Mouse (Mus musculus): ENCODE results near the gene Lrrc8e.
"Not testable (repeated sequence)": the region's sequence is repeated elsewhere in the genome, so short reads cannot be mapped to it uniquely, and the experiment has no call there.

Lrrc8e gene

GRCm38 (mm10) chr8:4222059-4222458 lies 4.6 kb upstream of the Lrrc8e start:
- DNase-seq, result no peak

GRCm38 (mm10) chr8:4226323-4226722 lies 304 bp upstream of the Lrrc8e start:
- DNase-seq, result no peak

- no peak for DNase-seq
Measured at GRCm38 (mm10) chr8:4227919-4228318, 1.3 kb downstream of the Lrrc8e start.

DNA sequence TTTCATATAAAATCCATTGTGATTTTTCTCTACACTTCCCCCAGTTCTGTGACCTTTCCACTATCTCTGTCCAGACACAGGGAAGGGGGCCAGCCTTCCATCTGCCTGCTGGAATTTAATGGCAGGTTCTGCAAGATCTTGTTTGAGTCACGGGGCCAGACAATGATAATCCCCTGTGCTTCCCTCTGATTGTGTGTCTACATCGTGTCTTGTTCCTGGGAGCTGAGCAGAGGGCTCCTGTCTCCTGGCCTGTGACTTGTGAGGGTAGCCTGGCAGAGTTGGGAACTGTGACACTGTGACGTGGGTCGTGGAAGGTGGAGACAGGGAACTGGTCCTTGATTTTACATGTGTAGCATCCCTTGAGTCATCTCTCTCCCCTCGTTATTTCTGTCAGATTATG lies 3.2 kb downstream of the Lrrc8e start:
- DNase-seq, result no peak

DNA sequence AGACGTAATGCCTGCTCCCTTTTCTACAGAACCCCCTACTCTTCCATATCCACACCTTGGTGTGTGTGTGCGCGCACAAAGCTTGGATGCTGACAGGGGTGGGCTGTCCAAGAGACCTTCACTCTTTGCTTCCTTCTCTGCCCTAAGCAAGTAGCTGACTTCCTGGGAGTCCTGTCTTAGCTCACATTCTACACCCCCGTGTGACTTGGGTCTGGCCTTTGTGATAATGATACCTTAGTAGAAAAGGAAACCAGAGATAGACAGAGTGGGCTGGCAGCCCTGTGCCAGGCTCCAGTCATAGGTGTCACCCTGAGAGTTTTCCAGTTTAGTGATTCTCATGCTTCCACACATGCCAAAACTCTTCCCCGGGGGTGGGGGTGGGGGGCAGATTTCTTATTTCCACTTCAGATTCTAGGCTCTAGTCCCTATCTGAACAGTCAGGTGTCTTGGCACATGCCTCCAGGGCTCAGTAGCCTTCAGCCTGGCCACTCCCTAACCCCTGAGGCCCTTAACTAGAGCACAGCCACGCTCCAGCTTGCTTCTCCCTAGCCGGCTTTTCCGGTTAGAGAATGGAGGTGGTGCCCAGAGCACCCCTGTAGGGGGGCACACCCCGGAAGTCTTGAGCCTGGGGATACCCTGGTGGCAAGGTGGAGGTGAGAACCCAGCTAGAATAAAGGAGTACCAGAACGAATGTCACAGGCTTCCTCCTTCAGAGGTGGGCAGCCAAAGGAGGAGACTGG lies 4.2 kb downstream of the Lrrc8e start:
- DNase-seq, result no peak

DNA sequence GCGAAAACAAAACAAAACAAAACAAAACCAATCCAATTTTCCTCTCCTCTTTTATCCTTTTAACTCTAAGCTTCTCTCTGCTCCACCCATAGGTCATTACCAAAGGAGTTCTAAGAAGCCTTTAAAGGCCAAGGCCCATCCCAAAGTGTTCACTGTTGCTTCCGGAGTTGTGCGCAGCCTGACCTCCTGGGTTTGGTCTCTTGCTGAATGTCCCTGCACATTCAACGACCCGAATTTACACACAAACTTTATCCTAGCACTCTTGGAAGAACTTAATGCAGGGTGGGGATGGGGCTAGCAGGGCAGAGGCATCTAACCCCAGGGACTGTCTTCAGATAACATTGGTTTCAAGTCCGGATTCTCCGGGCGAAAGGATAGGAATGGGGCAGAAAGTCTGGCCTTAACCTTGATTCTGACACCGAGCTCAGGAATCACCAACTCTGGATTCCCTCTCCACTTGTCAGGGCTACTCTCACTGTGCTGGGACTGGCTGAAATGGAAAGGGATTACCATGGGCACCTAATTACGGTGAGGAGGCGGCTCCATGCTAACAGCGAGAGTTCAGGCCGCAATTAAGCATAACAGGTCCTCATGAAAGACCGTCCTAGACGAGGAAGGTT lies 11.3 kb downstream of the Lrrc8e start:
- no peak for DNase-seq

DNA sequence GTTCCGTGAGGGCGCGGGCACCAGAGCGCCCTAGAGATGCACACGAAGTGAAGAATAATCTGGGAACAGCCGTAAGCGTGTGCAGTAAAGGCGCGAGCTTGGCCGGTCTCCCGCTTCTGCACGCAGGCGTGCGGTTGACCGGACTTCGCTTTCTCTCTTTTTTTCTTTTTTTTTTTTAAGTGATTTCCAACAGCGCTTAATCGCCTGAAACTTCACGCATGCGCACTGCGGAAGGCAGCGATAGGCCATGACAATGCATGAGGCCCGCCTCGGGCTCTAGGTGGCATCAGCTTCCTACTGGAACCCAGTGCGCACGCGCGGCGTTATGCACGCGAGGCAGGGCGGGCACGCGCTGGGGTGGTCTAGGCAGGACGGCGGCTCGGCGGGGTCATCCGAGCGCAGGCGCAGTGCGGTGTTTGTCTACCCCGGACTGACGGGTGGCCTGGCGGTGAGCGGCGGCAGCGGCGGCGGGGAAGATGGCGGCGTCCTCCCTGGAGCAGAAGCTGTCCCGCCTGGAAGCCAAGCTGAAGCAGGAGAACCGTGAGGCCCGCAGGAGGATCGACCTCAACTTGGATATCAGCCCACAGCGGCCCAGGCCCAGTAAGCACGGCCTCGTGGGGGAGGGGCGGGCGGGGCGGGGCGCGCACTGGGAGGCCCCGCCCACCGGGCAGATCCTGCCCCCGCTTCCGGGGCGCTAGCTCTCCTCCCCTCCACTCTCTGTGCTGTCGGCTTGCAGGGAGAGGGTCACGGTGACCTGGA lies 12.0 kb downstream of the Lrrc8e start, which contains the start of the genes Map2k7 and Gm49320:
TSS of gene Map2k7 (plus strand) at position 307 of the 759 bp plus-strand sequence.
TSS of gene Gm49320 (plus strand) at position 432 of the 759 bp plus-strand sequence.
- DNase-seq, result peak; percentile 100

DNA sequence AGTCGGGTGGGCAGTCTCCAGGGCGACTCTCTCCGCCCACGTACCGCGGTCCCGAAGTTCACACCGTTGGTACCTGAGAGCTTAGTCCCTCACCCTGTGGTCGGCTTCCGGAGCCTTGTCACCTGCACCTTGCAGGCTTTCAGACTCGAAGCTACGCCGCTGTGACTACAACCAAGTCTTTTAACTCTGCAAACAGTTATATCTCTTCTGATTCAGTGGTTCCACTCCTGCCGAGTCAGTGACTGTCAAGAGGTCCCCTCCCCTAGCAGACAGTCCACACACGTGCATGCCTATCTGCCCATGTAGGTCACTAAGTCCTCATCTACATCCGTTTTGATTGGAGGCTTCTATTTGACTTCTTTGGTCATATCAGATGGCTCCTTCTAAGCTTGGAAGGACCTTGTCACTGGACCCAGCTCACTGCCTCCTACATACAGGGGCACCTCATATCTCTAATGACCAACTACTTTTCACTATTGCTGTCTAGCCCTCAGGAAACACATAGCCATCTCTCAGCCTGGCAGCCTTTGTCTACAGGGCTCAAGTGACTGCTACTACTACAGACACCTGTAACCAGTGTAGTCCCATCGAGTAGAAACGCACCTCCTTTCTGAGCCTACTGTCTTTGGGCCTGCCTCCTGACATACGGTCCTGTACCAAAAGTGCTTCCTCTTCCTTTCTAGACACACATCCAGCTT lies 12.7 kb downstream of the Lrrc8e start:
- DNase-seq, result no peak

GRCm38 (mm10) chr8:4245061-4245460 lies 18.4 kb downstream of the Lrrc8e start:
- no peak for DNase-seq

DNA sequence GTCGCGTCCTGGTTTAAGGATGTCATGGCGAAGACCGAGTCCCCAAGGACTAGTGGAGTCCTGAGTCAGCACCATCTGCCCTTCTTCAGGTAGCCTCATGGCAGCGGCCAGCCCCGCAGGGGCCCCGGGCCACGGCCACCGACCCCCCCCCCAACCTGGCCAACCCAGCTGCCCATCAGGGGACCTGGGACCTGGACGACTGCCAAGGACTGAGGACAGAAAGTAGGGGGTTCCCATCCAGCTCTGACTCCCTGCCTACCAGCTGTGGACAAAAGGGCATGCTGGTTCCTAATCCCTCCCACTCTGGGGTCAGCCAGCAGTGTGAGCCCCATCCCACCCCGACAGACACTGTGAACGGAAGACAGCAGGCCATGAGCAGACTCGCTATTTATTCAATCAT lies 19.1 kb downstream of the Lrrc8e start:
- DNase-seq, result no peak

DNA sequence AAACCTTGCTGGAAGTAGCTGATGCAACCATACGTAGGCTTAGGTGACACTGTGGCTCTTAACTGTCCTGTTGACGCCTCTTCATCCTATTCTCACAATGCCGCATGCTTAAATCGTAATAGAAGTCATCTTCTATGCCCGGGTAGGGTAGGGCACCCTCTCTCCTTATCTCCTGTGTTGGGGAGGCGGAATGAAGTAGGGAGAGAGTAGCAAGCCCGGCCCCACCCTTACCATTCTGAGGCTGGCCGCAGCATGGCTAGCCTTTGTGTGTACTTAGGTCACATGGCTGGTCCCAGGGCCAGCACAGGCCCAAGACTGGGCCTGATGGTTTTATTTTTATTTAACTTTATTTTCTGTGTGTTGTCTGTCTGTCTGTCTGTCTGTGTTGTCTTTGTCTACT lies 20.6 kb downstream of the Lrrc8e start:
- DNase-seq, result no peak

DNA sequence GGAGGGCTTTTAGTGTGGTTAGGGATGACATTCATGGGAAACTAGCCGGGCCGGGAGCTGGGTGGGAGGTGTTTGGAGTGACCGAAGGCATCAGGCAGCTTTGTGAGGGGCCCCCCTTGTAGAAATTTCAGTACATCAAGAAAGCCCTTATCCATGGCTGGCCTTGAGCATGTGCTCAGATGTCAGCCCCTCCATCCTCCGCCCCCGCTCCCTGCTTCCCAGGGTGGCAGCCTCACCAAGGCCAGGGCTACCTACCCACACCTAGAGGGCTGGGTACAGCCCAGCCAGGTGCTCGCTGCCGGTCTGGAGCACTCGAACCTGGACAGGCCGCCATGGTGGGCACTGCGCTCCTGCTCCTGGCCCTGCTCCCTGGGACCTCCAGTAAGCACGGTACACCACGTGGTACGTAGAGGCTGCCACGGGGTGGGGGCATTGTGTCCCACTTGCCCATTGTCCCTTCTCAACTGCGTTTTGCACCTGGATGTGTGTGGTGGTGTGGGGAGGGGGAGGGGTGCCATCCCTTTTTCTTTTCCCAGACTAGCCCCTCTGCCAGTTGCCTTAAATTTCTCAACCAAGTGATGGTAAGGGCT lies 21.4 kb downstream of the Lrrc8e start, which contains the start of gene Tgfbr3l:
TSS of gene Tgfbr3l (plus strand) at position 264 of the 590 bp plus-strand sequence.
- no peak for DNase-seq

DNA sequence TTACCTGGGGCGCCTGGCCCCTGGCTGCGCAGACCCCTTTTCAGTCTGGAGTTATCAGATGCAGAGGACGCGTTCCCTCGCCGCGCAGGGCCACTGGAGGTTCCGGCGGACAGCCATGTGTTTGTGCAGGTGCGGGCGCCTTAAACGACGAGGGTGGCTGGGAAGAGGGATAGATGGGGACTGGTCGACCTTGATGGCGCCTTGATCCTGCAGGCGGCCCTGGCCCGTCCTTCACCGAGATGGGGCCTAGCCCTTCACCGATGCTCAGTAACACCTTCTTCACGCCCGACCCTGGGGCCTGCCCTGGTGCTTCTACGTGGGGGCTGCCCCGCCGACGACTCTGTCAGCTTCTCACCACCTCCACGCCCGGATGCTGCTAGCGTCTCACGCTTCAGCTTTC lies 22.6 kb downstream of the Lrrc8e start:
- DNase-seq, result no peak

- DNase-seq, result peak; percentile 84
Measured at GRCm38 (mm10) chr8:4250306-4250970, 23.8 kb downstream of the Lrrc8e start.

DNA sequence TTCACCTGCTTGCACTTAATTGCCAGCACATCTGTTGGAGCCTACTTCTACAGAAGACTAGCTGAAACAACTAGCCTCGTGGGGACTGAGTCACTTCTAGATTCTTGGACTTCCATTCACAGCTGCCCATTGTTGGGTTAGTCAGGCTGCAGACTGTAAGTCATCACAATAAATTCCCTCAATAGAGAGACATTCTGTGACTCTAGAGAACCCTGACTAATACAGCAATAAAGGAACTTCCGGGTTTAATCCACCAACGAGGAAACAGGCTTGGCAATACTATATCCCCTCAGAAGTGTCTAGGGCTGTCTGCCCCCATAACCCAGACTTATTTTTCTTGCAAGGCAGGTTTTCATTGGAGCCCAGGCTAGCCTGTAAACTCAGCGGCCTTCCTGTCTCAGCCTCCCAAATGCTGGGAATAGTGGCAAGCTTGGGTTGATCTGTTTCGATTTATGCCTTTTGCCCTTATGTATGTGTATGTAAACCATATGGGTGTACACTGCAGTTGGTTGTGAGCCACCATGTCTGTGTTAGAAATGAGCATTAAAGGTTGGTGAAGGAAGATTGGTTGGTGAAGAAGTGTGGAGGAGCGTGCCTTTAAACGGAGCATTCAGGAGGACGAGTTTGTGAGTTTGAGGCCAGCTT lies 25.6 kb downstream of the Lrrc8e start:
- DNase-seq, result no peak

GRCm38 (mm10) chr8:4252934-4253841 lies 26.6 kb downstream of the Lrrc8e start, which contains the start of gene Snapc2:
Gene Snapc2 (plus strand): TSS chr8:4253080.
- DNase-seq, result peak; percentile 95

- DNase-seq, result peak; percentile 76
Measured at GRCm38 (mm10) chr8:4254001-4254400, 27.4 kb downstream of the Lrrc8e start.

GRCm38 (mm10) chr8:4255471-4255870 lies 28.8 kb downstream of the Lrrc8e start:
- DNase-seq, result not testable (repeated sequence)

DNA sequence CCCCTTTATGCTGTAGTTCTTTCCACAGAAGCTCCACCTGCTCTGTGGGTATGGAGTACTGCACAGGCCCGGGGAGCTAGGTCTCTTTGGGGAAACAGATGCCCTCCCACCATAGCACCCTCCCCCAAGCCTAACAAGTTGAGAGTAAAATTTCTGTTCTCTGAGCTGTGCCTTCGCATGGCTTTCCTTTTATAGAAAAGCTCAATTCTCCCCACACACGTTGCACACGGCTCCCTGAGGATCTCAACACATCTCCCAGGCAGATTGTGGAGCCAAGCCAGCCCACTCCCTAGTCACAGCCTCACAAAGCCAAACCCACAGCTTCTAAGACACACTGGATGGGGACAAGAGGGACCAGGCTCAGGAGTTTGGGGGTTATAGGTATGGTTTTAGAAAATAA lies 30.3 kb downstream of the Lrrc8e start:
- peak; percentile 94 for DNase-seq

DNA sequence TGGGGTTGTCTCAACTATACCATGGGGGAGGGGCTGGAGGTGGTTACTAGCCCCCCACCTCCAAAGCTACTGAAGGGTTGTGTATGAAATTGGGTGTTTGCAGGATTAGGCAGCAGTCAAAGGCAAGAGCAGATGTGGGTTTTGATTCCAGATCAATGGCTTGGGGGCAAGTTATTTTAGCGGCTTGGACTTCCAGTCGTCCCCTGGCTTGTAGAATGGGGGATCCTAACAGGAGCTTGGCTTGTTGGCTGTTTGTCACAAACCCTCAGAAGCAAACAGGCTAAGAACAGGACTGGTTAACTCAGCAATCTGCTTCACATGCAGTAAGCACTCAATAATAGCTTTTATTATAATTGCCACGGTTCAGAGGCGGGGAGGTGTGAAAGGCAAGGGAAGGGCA lies 30.7 kb downstream of the Lrrc8e start:
- DNase-seq, result no peak

Measured in layer of hippocampus, adult 9-11 months (tissue).